Mouse (Mus musculus): Measurements from ENCODE around the gene Akr1c6.

DNA sequence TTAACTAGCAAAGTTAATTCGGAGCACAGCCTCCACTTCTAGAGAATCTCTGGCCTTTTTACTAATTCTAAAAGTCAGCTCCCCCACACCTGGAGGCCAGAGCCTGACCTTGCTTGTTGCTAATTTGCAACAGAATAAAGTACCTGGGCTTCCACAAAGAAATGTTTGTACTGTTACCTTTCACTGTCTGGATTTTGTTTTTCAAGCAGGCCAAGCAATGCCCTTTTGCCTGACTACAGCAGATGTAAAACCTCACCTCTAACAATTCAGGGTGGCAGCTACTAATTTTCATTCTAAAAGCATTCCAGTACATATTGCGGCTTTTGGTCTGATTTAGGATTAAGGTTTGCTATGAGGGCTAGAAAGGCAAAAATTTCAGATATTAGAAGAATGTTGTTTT lies 33.3 kb upstream of the Akr1c6 start:
- TF ChIP-seq CTCF (IDR thresholded peaks at IDR 0.05; ENCODE audit: low read depth): no peak
- TF ChIP-seq EP300 (optimal IDR thresholded peaks at IDR 0.05): no peak
